Mouse (Mus musculus): ENCODE data around the gene Cbfa2t3.

Cbfa2t3 gene

GRCm38 (mm10) chr8:122665667-122666316, 33.1 kb downstream of the Cbfa2t3 start:
- DNase-seq (ENCODE audit: low spot score in 2 of 2) = peak in 1 of 2 experiments; percentile 50

GRCm38 (mm10) chr8:122665221-122665620, 33.7 kb downstream of the Cbfa2t3 start:
- peak in 1 of 2 experiments; percentile 37 for DNase-seq (ENCODE audit: low spot score in 2 of 2)

DNA sequence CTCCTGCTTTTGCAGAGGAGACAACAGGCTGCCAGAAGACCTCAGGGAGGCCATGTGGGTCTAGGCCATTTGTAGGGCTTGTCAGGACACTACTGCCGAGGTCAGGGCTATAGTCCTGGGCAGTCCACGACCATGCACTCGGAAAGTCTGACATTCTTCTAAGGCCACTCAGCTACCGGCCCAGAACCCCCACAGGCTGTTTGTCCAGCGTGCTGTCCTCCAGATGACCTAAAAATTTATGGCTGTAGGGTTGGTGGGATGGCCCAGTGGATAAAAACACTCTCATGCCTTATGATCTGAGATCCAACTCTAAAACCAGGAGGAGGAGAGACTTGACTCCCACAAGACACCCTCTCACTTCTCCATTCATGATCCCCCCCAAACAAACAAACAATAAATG, 35.2 kb downstream of the Cbfa2t3 start:
- DNase-seq (ENCODE audit: low spot score in 2 of 2) = no peak

DNA sequence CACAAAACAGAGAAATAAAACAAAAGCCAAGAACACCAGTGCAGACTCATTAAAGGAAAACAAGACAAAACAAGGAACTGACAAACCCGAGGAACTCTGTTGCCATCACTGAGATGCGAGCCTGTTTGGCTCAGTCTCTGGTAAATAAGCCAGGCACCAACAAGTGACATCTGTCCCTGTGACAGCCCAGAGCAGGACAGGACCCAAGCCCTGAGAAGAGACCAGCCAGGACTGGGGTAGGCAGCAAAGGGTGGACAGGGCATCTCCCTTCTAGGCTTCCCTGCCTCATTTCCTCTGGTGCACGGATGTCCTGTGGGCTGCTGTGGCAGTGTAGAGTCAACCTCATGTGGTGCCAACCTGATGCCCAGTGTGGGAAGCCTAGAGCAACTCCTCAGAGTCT, 35.8 kb downstream of the Cbfa2t3 start:
- DNase-seq (ENCODE audit: low spot score in 2 of 2) = no peak

DNA sequence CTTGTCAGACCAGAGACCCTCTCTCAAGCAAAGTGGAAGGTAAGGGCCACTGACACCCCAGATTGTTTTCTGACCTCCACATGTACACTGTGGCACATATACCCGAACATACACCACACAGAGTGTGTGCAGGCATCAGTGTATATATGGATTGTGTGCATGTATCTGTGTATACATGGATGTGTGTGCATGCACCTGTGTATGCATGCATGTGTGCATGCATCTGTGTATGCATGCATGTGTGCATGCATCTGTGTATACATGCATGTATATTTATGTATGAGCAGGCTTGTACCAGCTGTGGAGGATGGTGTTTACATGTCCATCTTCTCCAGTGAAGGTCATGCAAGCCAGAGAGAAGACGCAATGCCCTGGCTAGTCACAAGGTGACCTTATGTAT, 37.0 kb downstream of the Cbfa2t3 start:
- no peak for DNase-seq (ENCODE audit: low spot score in 2 of 2)

- peak; percentile 46 to 58 for DNase-seq (ENCODE audit: low spot score in 2 of 2)
Measured at GRCm38 (mm10) chr8:122661138-122661537, 37.8 kb downstream of the Cbfa2t3 start.

DNA sequence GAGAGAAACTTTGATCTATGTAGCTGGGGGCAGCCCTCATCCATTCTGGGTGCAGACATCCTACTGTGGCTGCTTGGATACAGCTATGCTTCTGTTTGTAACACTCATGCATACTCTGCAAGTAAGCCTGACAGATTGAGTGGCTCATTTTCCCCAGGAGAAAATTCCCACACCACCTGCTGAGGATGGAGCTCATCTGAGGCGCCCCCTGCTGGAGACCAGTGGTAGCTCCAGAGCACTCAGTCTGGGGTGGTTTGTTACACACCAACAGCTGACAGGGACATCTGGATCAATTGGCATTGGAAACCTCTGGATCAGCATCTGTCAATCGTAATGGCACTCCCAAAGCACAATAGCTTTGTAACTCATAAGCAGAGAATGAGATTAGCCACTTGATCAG, 38.9 kb downstream of the Cbfa2t3 start:
- DNase-seq (ENCODE audit: low spot score in 2 of 2) = no peak

GRCm38 (mm10) chr8:122658807-122659160, 40.1 kb downstream of the Cbfa2t3 start:
- no peak for DNase-seq (ENCODE audit: low spot score in 2 of 2)

- no peak for DNase-seq (ENCODE audit: low spot score in 2 of 2)
Measured at GRCm38 (mm10) chr8:122658149-122658806, 40.6 kb downstream of the Cbfa2t3 start.

GRCm38 (mm10) chr8:122656056-122656999, 42.6 kb downstream of the Cbfa2t3 start:
- DNase-seq (ENCODE audit: low spot score in 2 of 2) = no peak

- peak in 1 of 2 experiments; percentile 26 for DNase-seq (ENCODE audit: low spot score in 2 of 2)
Measured at GRCm38 (mm10) chr8:122654768-122655167, 44.1 kb downstream of the Cbfa2t3 start.

GRCm38 (mm10) chr8:122652643-122653042, 46.3 kb downstream of the Cbfa2t3 start:
- no peak for DNase-seq (ENCODE audit: low spot score in 2 of 2)

- DNase-seq (ENCODE audit: low spot score in 2 of 2) = no peak
Measured at GRCm38 (mm10) chr8:122651326-122651921, 47.5 kb downstream of the Cbfa2t3 start.

- no peak for DNase-seq (ENCODE audit: low spot score in 2 of 2)
Measured at GRCm38 (mm10) chr8:122648192-122648970, 50.5 kb downstream of the Cbfa2t3 start.

DNA sequence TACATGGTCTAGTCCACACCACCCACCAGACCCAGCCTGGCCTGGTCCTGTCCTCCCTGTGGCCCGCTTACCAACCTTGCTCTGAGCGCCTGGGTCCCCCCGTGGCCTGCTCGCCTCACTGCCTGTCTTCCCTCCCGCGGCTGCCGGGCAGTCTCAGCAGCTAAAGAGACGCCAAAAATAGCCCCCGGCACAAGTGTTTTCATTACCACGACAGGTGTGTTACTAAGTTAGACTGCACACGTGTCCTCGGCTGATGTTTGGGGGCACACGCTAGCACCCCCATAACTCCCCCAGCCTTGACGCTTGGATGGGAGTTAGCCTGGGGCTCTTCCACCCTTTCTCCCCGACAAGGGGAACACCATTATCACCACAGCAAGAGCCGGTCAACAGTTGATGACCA, 52.6 kb downstream of the Cbfa2t3 start:
- no peak for DNase-seq (ENCODE audit: low spot score in 2 of 2)

DNA sequence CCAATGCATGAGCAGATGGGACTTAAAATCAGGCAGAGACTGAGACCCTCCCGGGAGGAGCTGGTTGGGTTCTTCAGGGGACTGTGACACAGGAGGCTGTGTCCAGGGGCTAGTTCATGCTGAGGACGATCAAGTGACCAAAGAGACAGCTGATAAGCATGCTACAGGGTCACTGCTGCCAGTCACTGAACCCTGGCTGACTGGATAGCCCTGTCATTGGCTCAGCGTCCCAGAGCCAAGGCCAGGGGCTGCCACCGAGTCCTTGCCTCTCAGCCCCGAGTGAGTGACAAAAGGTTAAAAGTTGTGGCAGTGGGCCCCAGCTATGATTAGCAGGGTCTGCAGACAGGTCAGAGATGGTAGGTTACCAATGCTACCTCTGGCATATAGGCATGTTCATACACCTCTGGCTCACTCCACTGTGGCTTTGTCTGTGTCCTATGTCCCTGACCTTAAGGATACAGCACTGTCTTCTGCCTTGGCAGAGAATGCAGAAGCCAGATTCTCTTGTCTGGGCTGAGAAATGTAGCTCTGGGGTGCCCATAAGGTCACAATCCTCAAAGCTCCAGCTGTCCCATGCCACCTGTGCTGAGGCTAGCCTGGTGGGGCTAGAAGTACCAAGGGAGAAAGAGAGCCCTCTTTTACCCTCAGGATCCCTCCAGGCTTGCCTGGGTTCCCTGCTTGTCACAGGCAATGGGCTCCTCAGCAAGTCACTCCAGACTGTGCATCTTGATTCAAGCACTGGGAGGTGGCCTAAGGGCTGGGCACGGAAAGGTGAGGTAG, 54.5 kb downstream of the Cbfa2t3 start:
- no peak for DNase-seq (ENCODE audit: low spot score in 2 of 2)

GRCm38 (mm10) chr8:122642071-122642470, 56.8 kb downstream of the Cbfa2t3 start:
- DNase-seq (ENCODE audit: low spot score in 2 of 2) = no peak

DNA sequence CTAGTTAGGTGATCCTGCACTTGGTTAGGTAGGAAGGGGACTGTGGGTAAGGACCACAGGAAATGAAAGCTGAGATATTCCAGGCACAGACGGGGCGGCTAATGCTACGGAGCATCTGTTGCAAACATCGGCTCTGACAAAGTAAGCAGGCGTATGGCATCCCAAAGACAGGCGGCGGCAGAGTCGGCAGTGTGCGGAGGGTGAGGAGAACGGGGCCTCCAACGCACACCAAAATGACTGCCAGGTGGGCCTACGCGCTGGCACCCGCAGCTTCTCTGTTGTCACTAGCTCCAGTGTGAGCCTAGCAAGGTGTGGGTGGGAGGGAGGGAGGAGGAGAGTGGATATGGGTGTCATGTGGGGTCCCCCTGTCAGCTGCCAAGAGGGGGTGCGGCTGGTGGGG, 57.5 kb downstream of the Cbfa2t3 start:
- no peak for DNase-seq (ENCODE audit: low spot score in 2 of 2)

DNA sequence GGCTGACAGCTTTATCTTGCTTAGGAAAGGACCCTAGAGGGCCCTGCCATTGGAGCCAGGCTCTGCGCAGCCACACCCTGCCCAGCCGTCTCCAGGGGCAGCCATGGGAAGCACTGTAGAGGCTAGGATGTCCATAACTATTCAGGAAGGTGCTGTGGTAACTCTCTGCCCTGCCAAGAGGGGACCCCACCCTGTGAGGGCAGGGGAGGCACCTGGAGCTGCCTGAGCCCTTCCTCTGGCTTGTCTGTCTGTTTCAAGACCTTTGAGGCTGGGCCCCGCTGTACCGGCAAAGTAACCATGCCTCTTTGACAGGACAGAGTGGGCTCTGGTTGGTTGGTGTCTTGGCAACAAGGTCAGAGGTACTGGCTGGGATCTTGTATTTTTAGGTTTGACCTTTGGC, 58.1 kb downstream of the Cbfa2t3 start:
- DNase-seq (ENCODE audit: low spot score in 2 of 2) = no peak

DNA sequence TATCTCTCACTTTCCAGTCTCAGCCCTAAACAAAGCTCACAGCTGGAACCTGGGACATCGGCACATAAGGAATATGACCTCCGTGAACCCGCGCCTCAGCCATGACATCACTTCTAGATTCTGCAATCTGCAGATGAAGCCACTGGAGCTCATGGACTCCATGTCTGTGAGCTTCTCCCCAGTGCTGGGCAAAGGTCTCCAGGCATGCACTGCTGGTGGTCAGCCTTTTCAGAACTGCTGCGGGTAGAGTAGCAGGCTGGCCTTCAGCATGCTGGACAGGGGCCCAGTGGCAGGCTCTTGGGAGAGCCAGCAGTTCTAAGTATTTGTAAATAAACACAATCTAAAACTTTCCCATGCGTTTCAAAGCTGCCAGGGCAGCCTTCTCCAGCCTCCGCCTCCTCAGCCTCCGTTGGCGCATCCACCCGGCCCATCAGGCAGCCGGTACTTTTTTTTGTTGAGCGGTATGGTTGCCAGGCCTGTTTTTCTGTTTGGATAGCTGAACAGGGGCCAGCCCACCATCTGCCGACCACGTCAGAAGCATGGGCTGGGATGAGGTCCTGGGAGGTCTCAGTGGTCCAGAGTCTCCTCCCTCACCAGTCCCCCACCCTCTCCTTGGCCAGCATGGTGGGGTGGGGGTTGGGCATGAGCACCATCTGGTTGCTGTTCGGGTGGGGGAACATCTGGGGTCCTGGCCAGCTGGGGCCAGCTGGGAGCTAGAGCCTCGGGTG, 59.2 kb downstream of the Cbfa2t3 start:
- peak; percentile 37 to 38 for DNase-seq (ENCODE audit: low spot score in 2 of 2)

All from urinary bladder, postnatal 36 days (tissue).